Mouse (Mus musculus) brain, embryonic 14.5 days (tissue): ENCODE measurements at regions not wholly inside any gene's neighbourhood (a gene's known extent, or its start where the extent isn't known, plus 50 kb on each side); places are given as distances from the start of the nearest gene placed in this dataset.
"Not testable (repeated sequence)": the region's sequence is repeated elsewhere in the genome, so short reads cannot be mapped to it uniquely, and the experiment has no call there.

Experiments
- DNase-seq: peaks from one replicate; pipeline ENCODE4 v3.0.0-alpha.2; 2011; ENCODE audit warnings: low read depth
- CTCF ChIP-seq: fragments of 200-500 bp; IDR thresholded peaks from 2 replicates; pipeline ENCODE4 v1.5.1; 2012; ENCODE audit warnings: inconsistent platforms, mild to moderate bottlenecking, moderate library complexity, borderline replicate concordance; ENCODE audit not compliant: insufficient read depth, insufficient read length; ENCODE audit errors: extremely low read depth
- POLR2A ChIP-seq: fragments of 200-500 bp; IDR thresholded peaks from 2 replicates; pipeline ENCODE4 v1.6.1; 2012; ENCODE audit warnings: mild to moderate bottlenecking, inconsistent platforms, borderline replicate concordance; ENCODE audit not compliant: poor library complexity, insufficient read depth, insufficient read length, severe bottlenecking; ENCODE audit errors: extremely low read depth

DNA sequence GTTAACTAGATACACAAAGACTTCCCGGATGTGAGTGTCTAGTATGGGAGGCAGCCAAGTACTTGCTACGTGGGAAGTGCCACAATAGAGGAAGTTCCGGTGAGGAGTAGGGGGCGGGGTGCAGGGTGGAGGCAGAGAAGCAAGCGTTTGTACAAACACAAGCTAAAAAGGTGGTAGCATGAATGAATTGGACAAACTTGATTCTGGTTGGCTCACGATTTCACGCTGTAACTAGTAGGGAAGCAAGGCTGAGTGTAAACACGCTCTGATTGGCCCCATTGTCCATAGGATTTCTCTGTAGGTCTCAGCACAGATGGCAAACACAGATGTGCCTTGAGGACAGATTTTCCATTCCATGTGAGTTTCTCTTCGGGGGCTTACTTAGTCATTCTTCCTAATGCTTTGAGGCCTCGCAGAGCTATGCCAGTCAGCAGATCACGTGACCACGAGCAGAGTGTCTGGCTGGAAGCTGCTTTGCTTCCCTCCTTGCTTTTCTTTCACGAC, 76.6 kb upstream of the Ptgfr start:
- no peak for TF ChIP-seq CTCF
- no peak for TF ChIP-seq POLR2A
- peak; percentile 90 for DNase-seq

DNA sequence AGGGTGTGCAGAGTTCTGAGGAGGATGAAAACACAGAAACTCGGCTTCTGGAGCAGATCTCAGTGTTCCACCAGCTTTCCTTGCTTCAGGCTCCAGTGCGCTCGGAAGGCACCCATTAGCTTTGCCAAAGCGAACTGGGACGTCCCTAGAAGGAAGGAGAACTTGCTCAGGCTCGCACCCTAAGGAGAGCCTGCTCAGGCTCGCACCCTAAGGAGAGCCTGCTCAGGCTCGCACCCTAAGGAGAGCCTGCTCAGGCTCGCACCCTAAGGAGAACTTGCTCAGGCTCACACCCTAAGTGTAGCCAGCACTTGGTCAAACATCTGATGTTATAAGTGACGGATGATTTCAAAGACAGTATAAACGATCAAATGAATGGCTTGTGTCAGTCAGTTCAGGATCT, 74.9 kb upstream of the Ptgfr start:
- DNase-seq = not testable (repeated sequence)

DNA sequence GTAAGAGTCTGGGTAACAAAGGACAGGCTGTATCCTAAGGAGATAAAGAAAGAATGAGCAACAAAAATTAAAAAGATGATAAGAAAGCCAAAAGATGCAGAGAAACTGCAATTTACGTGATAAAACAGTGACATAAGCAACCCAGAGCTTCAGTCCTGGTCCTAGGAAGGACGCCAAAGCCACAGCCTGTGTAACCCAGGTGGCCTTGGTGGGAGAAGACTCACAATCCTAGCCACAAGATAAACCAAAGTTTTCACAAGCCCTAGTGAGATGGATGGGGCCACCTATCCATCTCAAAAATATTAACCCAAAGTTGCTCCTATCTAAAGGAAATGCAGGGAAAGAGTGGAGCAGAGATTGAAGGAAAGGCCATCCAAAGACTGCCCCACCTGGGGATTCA, 73.4 kb upstream of the Ptgfr start:
- no peak for TF ChIP-seq POLR2A
- no peak for TF ChIP-seq CTCF
- no peak for DNase-seq

DNA sequence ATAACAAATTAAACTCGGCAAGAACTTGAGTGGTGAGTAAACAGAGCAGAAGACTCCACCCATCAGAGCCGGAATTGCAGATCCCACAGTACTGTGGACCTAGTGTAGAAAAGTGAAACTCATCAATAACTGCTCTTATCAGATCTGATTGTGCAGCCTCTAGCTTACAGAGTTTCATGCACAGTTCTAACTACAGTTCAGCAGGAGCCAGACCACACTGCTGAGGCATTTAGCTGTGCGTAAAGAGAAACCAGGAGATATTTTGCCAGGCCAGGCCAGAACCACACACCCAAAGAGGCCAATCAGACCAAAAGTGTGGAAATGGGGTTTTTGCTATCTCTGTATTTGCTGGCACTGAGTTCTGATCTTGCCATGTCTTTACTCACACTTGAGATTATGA, 71.9 kb upstream of the Ptgfr start:
- DNase-seq = no peak
- TF ChIP-seq CTCF (no peak), POLR2A (no peak)

DNA sequence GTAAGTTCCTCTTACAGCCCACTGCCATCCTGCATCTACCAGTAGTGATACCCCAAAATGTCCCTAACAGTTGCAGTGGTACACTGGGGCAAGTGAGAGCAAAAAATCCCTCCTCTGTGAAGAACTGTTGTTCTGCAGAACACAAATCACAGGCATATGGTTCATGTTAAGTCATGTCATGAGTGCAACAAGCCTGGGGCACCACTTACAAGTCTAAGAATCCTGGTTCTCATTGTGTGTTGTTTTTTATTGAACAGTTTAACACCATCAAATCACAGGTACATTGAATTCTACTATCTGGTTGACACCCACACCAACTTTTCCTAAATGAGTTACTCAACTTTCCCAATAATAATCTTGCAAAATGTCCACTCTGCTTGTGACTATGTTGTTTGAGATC, 71.5 kb upstream of the Ptgfr start:
- TF ChIP-seq CTCF (no peak), POLR2A (no peak)
- DNase-seq = no peak

DNA sequence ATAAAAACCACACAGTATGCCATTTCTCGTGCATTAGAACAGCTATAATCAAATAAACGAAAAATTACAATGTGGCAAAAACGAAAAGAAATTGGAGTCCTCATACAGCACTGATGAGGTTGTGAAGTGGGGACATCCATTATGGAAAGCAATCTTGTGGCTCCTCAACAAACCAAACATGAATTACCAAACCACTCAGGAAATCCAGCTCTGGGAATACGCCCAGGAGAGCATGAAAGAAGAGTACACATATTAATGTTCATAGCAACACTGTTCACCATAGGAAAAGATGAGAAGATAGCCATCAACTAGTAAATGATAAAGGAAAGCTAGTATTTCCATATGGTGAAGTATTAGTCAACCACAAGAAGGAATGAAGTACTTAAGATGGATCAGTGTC, 68.3 kb upstream of the Ptgfr start:
- no peak for DNase-seq
- TF ChIP-seq POLR2A (no peak), CTCF (no peak)

DNA sequence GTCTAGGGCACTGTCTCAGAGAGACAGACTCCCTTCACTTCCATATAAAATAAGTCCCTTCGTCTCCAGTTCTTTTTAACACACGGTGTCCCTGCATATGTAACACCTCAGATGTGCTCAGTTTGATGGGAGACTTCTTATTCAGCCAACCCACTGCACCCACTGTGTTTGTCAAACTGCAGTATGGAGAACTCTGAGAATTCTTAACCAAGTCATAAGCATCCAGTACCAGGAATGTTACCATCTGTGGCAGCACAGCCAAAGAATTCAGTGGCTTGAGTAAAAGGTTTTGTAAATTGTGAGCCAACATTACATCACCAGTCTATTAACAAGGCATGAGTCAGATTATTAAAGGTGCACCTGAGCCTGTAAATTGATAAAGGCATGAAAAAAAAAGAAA, 65.7 kb upstream of the Ptgfr start:
- DNase-seq = peak; percentile 21
- TF ChIP-seq CTCF (no peak), POLR2A (no peak)

DNA sequence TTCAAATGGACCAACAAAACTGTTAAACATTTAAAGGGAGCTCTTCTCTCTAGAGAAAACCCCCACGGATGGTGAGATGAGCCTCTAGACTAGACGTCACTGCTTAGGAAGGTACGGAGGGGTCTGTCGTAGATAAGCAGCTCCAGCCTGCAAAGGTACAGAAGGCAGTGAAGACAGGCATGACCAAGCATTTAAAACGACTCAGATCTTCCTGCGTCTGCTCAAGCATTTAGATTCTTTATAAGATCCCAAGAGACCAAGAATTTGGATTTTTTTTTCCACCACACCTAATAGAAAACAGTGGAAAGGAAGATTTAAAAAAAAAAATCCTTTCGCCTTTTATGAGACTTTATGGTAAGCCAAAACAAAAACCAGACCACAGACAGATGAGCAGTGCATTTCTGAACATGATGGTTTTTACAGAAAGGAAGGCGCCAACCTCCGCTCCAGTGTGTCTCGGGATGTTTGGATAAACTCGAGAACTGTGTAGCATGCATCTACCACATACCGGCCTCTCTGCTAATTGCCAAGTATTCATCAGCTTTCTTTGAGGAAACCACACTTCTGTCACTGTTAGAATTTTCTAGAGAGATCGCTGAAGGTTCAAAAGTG, 64.9 kb upstream of the Ptgfr start:
- no peak for DNase-seq
- no peak for TF ChIP-seq POLR2A
- TF ChIP-seq CTCF = no peak

DNA sequence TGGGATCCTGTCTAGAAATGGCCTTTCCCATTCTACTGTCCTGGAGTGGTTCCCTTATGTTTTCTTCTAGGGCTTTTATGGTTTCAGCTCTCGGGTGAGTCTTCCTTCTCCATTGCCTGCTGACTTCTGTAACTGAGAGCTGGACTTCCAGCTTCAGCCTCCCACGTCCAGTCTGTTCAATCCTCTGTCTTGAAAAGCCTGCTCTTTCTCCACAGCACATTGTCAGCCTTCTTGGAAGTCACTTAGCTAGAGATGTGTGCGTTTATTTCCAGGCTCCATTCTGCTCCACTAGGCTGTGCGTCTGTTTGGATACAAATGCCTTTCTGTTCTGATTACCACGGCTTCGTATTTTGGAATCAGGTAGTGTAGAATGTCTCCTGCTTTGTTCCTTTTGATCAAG, 62.2 kb upstream of the Ptgfr start:
- no peak for TF ChIP-seq POLR2A
- TF ChIP-seq CTCF = no peak
- no peak for DNase-seq

DNA sequence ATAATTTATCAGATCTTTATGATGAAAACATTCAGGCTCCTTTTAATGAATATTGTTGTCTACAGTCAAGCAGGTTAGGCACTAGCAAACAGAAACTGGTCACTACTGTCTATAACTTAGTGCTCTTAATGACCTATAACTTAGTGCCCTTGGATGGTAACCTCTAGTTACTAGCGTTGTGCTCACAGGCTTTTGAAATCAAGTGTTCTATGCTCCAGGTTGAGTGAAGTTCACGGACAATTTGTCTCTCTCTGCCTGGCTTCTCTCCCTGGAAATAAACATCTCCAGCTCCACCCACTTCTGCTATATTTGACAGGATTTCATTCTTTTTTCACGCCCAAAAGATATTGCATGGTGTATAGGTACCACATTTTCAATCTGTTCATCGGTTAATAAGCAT, 61.7 kb upstream of the Ptgfr start:
- no peak for DNase-seq
- TF ChIP-seq CTCF (no peak), POLR2A (no peak)

DNA sequence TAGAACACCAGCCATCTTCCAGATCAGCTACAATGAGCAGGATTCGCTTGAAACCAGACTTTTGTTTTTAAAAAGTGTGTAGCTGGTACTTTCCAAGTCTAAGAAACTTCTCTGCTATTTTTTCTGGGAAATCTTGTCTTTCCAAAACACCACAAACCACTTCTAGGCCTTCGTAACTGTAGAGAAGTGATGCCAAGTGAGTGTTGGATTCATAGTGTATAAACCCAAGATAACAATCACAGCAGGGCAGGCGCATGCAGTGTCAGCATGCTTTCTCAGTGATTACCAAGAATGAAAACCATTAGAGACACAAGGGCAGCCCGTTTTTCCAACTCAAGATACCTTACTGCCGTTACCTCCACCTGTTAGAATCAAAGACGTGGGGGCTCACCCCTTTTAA, 58.9 kb upstream of the Ptgfr start:
- no peak for DNase-seq
- TF ChIP-seq POLR2A (no peak), CTCF (no peak)

DNA sequence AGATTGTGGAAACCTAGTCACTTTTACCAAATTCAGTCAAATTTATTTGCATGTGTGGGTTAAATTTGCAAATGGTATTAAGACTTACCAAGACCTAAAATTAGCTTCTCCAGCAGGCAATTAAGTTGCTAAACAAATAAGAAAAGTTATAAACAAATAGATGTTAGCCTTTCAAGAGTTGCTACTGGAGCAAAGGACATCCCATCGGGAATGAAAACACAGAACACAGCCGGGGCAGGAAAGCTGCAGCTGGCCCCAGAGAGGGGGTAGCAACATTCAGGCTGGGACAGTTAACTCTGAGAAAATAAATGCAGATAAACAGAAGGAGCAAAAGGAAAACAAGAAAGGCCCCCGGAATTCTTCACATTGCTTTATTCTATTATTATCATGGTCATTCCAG, 57.3 kb upstream of the Ptgfr start:
- no peak for DNase-seq

More for the DNA sequence above, 57.3 kb upstream of the Ptgfr start:
- TF ChIP-seq POLR2A = no peak
- TF ChIP-seq CTCF = no peak
